Mouse (Mus musculus): Measurements from ENCODE around the gene Tap1.

DNA sequence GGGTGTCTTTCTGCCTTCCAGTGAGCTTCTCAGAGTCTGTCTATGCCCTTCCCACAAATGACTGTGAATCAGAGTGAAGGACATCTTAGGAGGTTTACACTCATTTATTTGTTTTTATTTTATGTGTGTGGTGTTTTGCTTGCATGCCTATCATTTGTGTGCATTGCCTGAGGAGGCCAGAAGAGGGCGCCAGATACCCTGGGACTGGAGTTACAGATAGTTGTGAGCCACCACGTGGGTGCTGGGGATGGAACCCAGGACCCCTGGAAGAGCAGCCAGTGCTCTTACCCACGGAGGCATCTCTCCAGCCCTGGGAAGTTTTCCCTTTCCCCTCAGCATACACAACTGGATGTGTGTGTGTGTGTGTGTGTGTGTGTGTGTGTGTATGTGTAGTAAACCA, 22.3 kb downstream of the Tap1 start:
- TF ChIP-seq CTCF (IDR thresholded peaks at IDR 0.05; ENCODE audit: low read depth, low read length) (peak; percentile 59), POLR2A (IDR thresholded peaks at IDR 0.05; ENCODE audit: extremely low read depth, insufficient read depth, low read length) (no peak)
